Mouse (Mus musculus) heart, adult 2 months (tissue): ENCODE measurements around the gene Prr15.

ENCODE experiments used
- CTCF ChIP-seq: fragments of 200-600 bp; IDR thresholded peaks from 2 replicates; pipeline ENCODE4 v1.8.1; 2022; ENCODE audit warnings: antibody characterized with exemption, mild to moderate bottlenecking, moderate library complexity
- EP300 ChIP-seq: fragments of 200-500 bp; IDR thresholded peaks from 2 replicates; pipeline ENCODE4 v1.6.1; 2011; ENCODE audit warnings: low read depth, low read length, control low read depth; ENCODE audit not compliant: insufficient read depth
- POLR2A ChIP-seq: fragments of 200-500 bp; IDR thresholded peaks from 2 replicates; pipeline ENCODE4 v1.6.1; 2011; ENCODE audit warnings: mild to moderate bottlenecking, low read depth, low read length, control low read depth; ENCODE audit not compliant: insufficient read depth

DNA sequence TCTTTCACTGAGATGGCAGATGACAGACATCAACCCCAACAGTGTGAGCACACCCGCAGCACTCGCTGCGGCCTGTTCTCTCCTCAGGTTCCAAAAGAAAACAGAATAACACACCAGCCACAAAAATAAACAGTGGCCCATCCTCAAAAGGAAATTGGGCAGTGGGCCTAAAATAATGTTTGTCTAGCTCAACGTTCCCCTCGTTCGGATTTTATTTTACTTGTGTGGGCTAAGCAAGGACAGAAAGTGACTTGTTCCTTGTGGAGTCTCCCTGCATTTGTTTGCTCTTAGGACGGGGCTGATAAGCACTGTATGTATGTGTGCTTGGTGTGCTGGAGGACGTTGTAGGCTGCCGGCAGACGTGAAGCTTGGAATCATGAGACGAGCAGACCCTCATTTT, 46.2 kb upstream of the Prr15 start:
- TF ChIP-seq CTCF (no peak), POLR2A (no peak), EP300 (no peak)
